Mouse (Mus musculus) liver, embryonic 13.5 days (tissue): ENCODE measurements around the gene Gm5142. TPM values are rescaled to one million over a fixed set of nuclear protein-coding genes. Genes with fewer than 3 reads are reported as not detected.
A peak's percentile ranks its signal among the peaks of the same experiment; 100 is the strongest.

ENCODE experiments used
- ATAC-seq: fragments of 200-750 bp; cut with Nextera tagmentation; 2 replicates; pipeline ENCODE4 v1.8.0; 2017; ENCODE audit warnings: low read depth, mild to moderate bottlenecking, moderate number of reproducible peaks, moderate library complexity
- DNase-seq: peaks from one replicate; pipeline ENCODE4 v3.0.0; 2022
- H3K27ac ChIP-seq: fragments of 300-500 bp; sonication (generic); 2 replicates; pipeline ENCODE4 v1.5.1; 2015; ENCODE audit warnings: moderate library complexity, mild to moderate bottlenecking, inconsistent platforms
- H3K27me3 ChIP-seq: fragments of 300-500 bp; sonication (generic); 2 replicates; pipeline ENCODE4 v1.6.1; 2015; ENCODE audit warnings: mild to moderate bottlenecking, inconsistent platforms
- H3K36me3 ChIP-seq: fragments of 300-500 bp; sonication (generic); 2 replicates; pipeline ENCODE4 v1.6.1; 2015; ENCODE audit warnings: mild to moderate bottlenecking, inconsistent platforms
- H3K4me1 ChIP-seq: fragments of 300-500 bp; sonication (generic); replicated peaks from 2 replicates; pipeline ENCODE4 v1.6.1; 2015; ENCODE audit warnings: inconsistent platforms
- H3K4me2 ChIP-seq: fragments of 300-500 bp; sonication (generic); 2 replicates; pipeline ENCODE4 v1.6.1; 2015; ENCODE audit warnings: inconsistent platforms, mild to moderate bottlenecking, moderate library complexity
- H3K4me3 ChIP-seq: fragments of 300-500 bp; sonication (generic); replicated peaks from 2 replicates; pipeline ENCODE4 v1.5.1; 2015; ENCODE audit warnings: mild to moderate bottlenecking, inconsistent platforms
- H3K9ac ChIP-seq: fragments of 300-500 bp; sonication (generic); 2 replicates; pipeline ENCODE4 v1.6.1; 2015; ENCODE audit warnings: mild to moderate bottlenecking, inconsistent platforms
- H3K9me3 ChIP-seq: fragments of 300-500 bp; sonication (generic); replicated peaks from 2 replicates; pipeline ENCODE4 v1.6.1; 2016; ENCODE audit warnings: inconsistent platforms
- WGBS: fragments of 180-500 bp; shearing (Covaris S2); methylation state at CpG from one replicate; pipeline ENCODE4 v1.1.7; 2015; ENCODE audit not compliant: insufficient replicate concordance; 5-methylcytosine and 5-hydroxymethylcytosine counted together
- polyA plus RNA-seq: library from polyadenylated mRNA; unstranded; fragments of >200 nt; fragmentation: Nextera tagmentation; extraction: Ambion mirVana; gene quantifications from 2 replicates; pipeline ENCODE4 v1.2.1, GENCODE M21; 2015

The Gm5142 gene
- polyA plus RNA-seq, 1 experiment from 2014 or later, result not detected

DNA sequence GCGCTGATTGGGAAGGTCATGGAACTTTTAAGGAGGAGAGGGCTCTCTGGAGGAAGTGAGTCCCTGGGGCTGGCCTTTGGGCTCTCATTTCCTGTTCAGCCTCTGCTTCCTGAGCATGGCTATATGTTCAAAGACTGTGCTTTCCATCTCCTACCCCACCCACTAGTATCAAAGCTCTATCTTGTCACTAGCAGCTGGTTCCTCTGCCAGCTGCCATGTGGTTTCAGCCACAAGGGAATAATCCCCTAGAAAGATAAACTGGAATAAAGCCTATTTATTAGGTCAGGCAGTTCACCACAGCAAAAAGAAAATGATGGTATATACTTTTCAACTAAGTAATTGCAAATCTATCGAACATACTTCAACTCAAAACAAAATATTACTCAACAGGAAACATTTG lies 4.2 kb upstream of the Gm5142 start:
- no peak for DNase-seq

DNA sequence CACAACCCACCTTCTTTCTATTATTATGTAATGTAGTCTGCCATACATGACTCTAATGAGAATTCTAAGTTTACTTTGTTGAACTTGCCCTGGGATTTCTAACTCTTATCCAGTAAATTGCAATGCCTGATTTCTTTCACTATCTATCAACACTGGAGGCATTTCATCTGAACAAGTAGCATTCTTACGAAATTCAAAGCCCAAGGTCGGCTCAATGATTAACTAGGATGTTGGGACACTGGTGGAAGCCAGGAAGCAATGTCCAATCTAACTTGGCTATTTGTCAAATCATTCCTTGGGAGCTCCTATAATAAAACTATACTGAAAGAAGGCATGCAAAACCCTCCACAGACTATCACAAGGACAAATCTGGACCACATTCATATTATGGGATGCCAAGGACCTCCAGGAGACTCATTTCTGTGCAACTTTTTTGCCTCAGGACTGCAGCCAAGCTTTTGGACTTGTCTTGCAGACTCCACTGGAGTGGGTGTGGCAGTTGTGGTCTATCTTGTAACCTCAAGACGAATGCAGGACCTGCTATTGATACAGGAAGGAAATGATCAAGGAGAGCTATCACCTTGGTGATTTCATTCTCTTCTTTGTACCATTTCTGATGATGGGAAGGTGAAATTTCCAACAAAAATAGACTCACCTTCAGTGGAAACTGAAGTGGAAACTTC lies 21.4 kb downstream of the Gm5142 start:
- H3K27me3 ChIP-seq, result no peaks in the 10 kb centered on the region
- 32% methylated on average over 3 of the region's 3 CpGs for WGBS
- no peak overlapping the region for H3K9ac ChIP-seq
- no peaks in the 10 kb centered on the region for H3K9me3 ChIP-seq
- DNase-seq (no peak), ATAC-seq (no peak)
- no peaks in the 10 kb centered on the region for H3K36me3 ChIP-seq
- H3K4me2 ChIP-seq, result no peak overlapping the region
- H3K4me1 ChIP-seq, result no peaks in the 10 kb centered on the region
- H3K27ac ChIP-seq, result no peak overlapping the region
- H3K4me3 ChIP-seq, result no peak overlapping the region

More for the DNA sequence above, 4.2 kb upstream of the Gm5142 start:
- 50% methylated on average over 2 of the region's 2 CpGs for WGBS
- Histone ChIP-seq H3K4me3 (no peak overlapping the region), H3K9ac (no peak overlapping the region), H3K4me1 (no peaks in the 10 kb centered on the region), H3K4me2 (no peak overlapping the region), H3K27me3 (no peaks in the 10 kb centered on the region), H3K36me3 (no peaks in the 10 kb centered on the region), H3K27ac (no peak overlapping the region), H3K9me3 (no peaks in the 10 kb centered on the region)
- no peak for ATAC-seq

DNA sequence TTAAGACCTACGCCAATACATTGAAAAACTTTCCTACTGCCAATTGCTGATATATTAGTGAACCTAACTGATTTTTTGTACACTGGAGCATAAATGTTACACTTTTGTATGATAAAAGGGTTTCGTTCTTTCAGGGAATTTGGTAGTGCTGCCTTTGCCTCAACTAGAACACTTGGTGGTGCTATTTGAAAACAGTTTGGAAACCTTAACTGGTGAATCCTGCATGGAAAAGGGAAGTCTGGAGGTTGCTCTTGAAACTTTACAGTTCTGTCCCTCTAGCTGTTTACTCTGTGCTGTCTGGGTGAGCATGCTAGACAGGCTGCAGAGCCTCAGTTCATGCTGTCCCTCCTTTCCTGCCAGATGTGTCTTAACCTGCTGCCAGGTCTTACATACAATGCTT lies 23.0 kb downstream of the Gm5142 start:
- Histone ChIP-seq H3K4me1 (no peaks in the 10 kb centered on the region), H3K9ac (no peak overlapping the region), H3K27me3 (no peaks in the 10 kb centered on the region), H3K36me3 (no peaks in the 10 kb centered on the region), H3K4me2 (no peak overlapping the region), H3K27ac (peak overlapping the region; percentile 7; the same call in 1 of the 2 replicates), H3K4me3 (no peak overlapping the region), H3K9me3 (no peaks in the 10 kb centered on the region)
- DNase-seq (no peak), ATAC-seq (peak; percentile 51; the same call in 1 of the 2 replicates)
- 56% methylated on average over 2 of the region's 2 CpGs for whole genome bisulfite sequencing

DNA sequence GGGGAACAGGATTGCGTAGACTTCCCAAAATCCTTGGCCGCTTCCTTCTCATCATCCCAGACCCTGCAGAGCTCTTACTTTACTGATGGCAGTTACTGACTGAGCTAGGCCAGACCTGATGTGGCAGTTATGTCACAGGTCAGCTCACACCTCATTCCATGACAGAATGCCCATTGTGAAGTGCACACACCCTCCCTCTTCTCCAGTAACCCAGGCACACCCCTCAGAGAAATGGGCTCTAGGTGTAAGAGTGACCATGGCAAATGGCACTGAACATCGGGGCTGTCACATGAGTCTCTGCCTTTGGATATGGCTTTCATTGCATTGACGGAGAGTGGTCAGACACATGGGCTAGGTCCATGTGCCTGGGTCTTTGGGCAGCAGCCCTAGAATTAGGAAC lies 35.8 kb downstream of the Gm5142 start, which contains the start of gene 1700129C05Rik:
1700129C05Rik (minus strand) TSS at position 101 of the 400 bp plus-strand sequence.
- Histone ChIP-seq H3K9me3 (no peaks in the 10 kb centered on the region), H3K9ac (no peak within 1 kb of the TSS), H3K4me2 (no peak within 1 kb of the TSS), H3K4me1 (no peaks in the 10 kb centered on the region), H3K36me3 (no peaks in the 10 kb centered on the region), H3K27ac (no peak within 1 kb of the TSS), H3K27me3 (no peaks in the 10 kb centered on the region), H3K4me3 (no peak within 1 kb of the TSS)
- 73% methylated on average over 4 of the region's 4 CpGs for whole genome bisulfite sequencing
- DNase-seq (no peak), ATAC-seq (no peak)

DNA sequence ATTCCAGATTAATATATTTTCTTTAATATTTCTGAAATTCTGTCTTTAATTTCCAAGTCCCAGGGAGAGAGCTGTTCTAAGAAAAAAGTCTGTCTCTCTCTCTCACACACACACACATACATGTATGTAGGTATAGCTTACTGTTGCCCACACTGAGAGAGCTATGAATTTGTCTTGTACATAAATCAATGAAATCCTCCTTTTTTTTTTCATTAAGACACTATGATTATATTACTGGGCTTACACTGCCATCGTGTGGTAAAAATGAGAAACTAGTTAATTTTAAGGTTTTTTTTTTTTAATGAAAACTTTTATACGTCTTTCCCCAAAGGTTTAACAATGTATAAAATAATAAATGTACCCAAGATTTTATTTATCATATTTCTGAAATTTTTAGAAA lies 64.3 kb downstream of the Gm5142 start:
- Histone ChIP-seq H3K27me3 (no peaks in the 10 kb centered on the region), H3K4me1 (no peaks in the 10 kb centered on the region), H3K9me3 (no peaks in the 10 kb centered on the region), H3K27ac (no peak overlapping the region), H3K4me2 (no peak overlapping the region), H3K9ac (no peak overlapping the region), H3K36me3 (no peaks in the 10 kb centered on the region), H3K4me3 (no peak overlapping the region)
- DNase-seq (no peak), ATAC-seq (no peak)
- WGBS, result 6% methylated on average over 2 of the region's 2 CpGs

Other genes starting within 250 kb of the Gm5142 start
- not detected in 2 replicates for gene 1700129C05Rik, start 35.9 kb downstream of the Gm5142 start, polyA plus RNA-seq
- 17.5 and 23.1 TPM in 2 replicates for gene Rcbtb1, start 22.5 kb upstream of the Gm5142 start, polyA plus RNA-seq
- gene Gm6904, start 81.5 kb upstream of the Gm5142 start, polyA plus RNA-seq, result not detected in 2 replicates
- 0.08 and 0.32 TPM in 2 replicates for gene Phf11a, start 118.8 kb upstream of the Gm5142 start, polyA plus RNA-seq
- 0.77 and 1.3 TPM in 2 replicates for gene Phf11b, start 162.6 kb upstream of the Gm5142 start, polyA plus RNA-seq
- gene Phf11d, start 186.7 kb upstream of the Gm5142 start, polyA plus RNA-seq, result 1.2 and 1.4 TPM in 2 replicates
- gene Phf11c, start 216.6 kb upstream of the Gm5142 start, polyA plus RNA-seq, result 0.45 and 0.57 TPM in 2 replicates